Mouse (Mus musculus) olfactory bulb, adult 2 months (tissue): ENCODE data around the gene Tmem210.

Source experiments
- CTCF ChIP-seq: fragments of 200-500 bp; IDR thresholded peaks from 2 replicates; pipeline ENCODE4 v1.5.1; 2012; ENCODE audit warnings: low read depth, mild to moderate bottlenecking, low read length, moderate library complexity; ENCODE audit not compliant: insufficient read depth
- POLR2A ChIP-seq: fragments of 200-500 bp; IDR thresholded peaks from 2 replicates; pipeline ENCODE4 v1.6.1; 2012; ENCODE audit warnings: mild to moderate bottlenecking, low read depth, low read length, moderate library complexity; ENCODE audit not compliant: insufficient read depth

- TF ChIP-seq POLR2A (no peak; the same call in 1 of the 2 replicates), CTCF (peak; percentile 23; the same call in 1 of the 2 replicates)
Measured at GRCm38 (mm10) chr2:25290816-25291130, 2.8 kb downstream of the Tmem210 start.
